Mouse (Mus musculus) ovary, adult 10 weeks (tissue): ENCODE measurements around the gene Gm32742. TPM values are rescaled to one million over a fixed set of nuclear protein-coding genes. Genes with fewer than 3 reads are reported as not detected.

Experiments used
- polyA plus RNA-seq: library from polyadenylated mRNA; stranded (reverse); fragments of 350-450 nt; fragmentation: Illumina TruSeq; extraction: RNeasy Lipid Tissue Mini Kit (QIAGEN cat#74804); gene quantifications from one replicate; pipeline ENCODE4 v1.2.3, GENCODE M21; 2014

The Gm32742 gene
- polyA plus RNA-seq: not detected

GRCm38 (mm10) chr9:51165312-51166180 lies at the start of gene Gm32742:
Gene Gm32742, minus strand, starts transcription at chr9:51165517.

GRCm38 (mm10) chr9:51213023-51213728 lies 47.9 kb upstream of the Gm32742 start, which contains the start of gene Pou2af1:
Gene Pou2af1, plus strand, starts transcription at chr9:51213708.

GRCm38 (mm10) chr9:51101756-51102425 lies 63.4 kb downstream of the Gm32742 start, which contains the start of gene 4833427G06Rik:
Gene 4833427G06Rik, minus strand, starts transcription at chr9:51102078.

Other genes starting within 250 kb of the Gm32742 start
- gene Sik2, start 156.4 kb downstream of the Gm32742 start, polyA plus RNA-seq: 29.1 TPM
- 36.3 TPM for gene Btg4, start 104.6 kb downstream of the Gm32742 start, polyA plus RNA-seq
- gene Layn, start 88.4 kb downstream of the Gm32742 start, polyA plus RNA-seq: 20.5 TPM
- 10.3 TPM for gene 4833427G06Rik, start 63.4 kb downstream of the Gm32742 start, polyA plus RNA-seq
- gene Pou2af1, start 48.2 kb upstream of the Gm32742 start, polyA plus RNA-seq: 1.2 TPM
- 3.2 TPM for gene Colca2, start 113.1 kb upstream of the Gm32742 start, polyA plus RNA-seq
- gene 1810046K07Rik, start 163.4 kb upstream of the Gm32742 start, polyA plus RNA-seq: not detected